Mouse (Mus musculus) Patski (cell line): ENCODE measurements around the gene Gpr33. TPM values are rescaled to one million over a fixed set of nuclear protein-coding genes. Genes with fewer than 3 reads are reported as not detected.

ENCODE experiments used
- ATAC-seq: fragments of 100-300 bp; one replicate; pipeline ENCODE4 v1.8.0; 2021
- CTCF ChIA-PET: fragments of 350-600 bp; sonication (Branson Sonifier 250); formaldehyde crosslinking; loops from one replicate; lab custom pipeline; 2022; ENCODE audit warnings: inconsistent platforms; lab: Charles Lee
- POLR2A ChIA-PET: fragments of 350-600 bp; sonication (Branson Sonifier 250); formaldehyde crosslinking; loops from one replicate; lab custom pipeline; 2022; ENCODE audit warnings: antibody characterized with exemption, inconsistent platforms; lab: Charles Lee
- DNase-seq: peaks from one replicate; pipeline ENCODE4 v3.0.0-alpha.2; 2011; ENCODE audit warnings: low read depth, low spot score
- H3K27me3 ChIP-seq: fragments of 371-371 bp; one replicate; pipeline ENCODE4 v1.5.1; 2021
- CTCF ChIP-seq: fragments of 100-300 bp; IDR thresholded peaks from one replicate; pipeline ENCODE4 v1.5.1; 2021
- in situ Hi-C: fragments of 300-500 bp; cut with MboI; formaldehyde crosslinking; loops from 3 replicates; pipeline ENCODE4 v1.11.1; 2018; ENCODE audit warnings: low pct_unique_long_range_greater_than_20kb, mixed read lengths
- polyA plus RNA-seq: library from polyadenylated mRNA; unstranded; gene quantifications from one replicate; pipeline ENCODE4 v1.2.3, GENCODE M21; 2021

Gene Gpr33
- polyA plus RNA-seq, 1 experiment from 2014 or later = not detected

GRCm38 (mm10) chr12:51988536-51988935 is 39.3 kb downstream of the Gpr33 start:
- POLR2A ChIA-PET = no interaction called here
- DNase-seq = no peak
- no peak for TF ChIP-seq CTCF
- peak; percentile 80 for ATAC-seq
- no peaks in the 10 kb centered on the region for H3K27me3 ChIP-seq
- CTCF ChIA-PET = interaction anchor here (1.0 kb wide), 1 partner anchor 13 kb away, joined by 3 read pairs; no protein-coding TSS in a partner anchor
- in situ Hi-C loops = no loop called here

GRCm38 (mm10) chr12:51985826-51986225 is 42.0 kb downstream of the Gpr33 start:
- ATAC-seq (no peak), DNase-seq (no peak)
- TF ChIP-seq CTCF = no peak
- no peaks in the 10 kb centered on the region for H3K27me3 ChIP-seq
- ChIA-PET CTCF (interaction anchor here (1.2 to 2.7 kb wide), 2 partner anchors 10 to 15 kb away, joined by 3 to 9 read pairs; no protein-coding TSS in a partner anchor), POLR2A (no interaction called here)
- in situ Hi-C loops = no loop called here

GRCm38 (mm10) chr12:51985163-51985748 is 42.6 kb downstream of the Gpr33 start:
- POLR2A ChIA-PET = no interaction called here
- ATAC-seq (no peak), DNase-seq (no peak)
- TF ChIP-seq CTCF = no peak
- H3K27me3 ChIP-seq = no peaks in the 10 kb centered on the region
- in situ Hi-C loops = no loop called here
- CTCF ChIA-PET = interaction anchor here (1.2 to 2.7 kb wide), 3 partner anchors 10 to 16 kb away, joined by 3 to 9 read pairs (median 3); partner anchors contain the start of gene Heatr5a

- TF ChIP-seq CTCF = no peak
- CTCF ChIA-PET = interaction anchor here (1.4 kb wide), 1 partner anchor 10 kb away, joined by 3 read pairs; no protein-coding TSS in a partner anchor
- DNase-seq (no peak), ATAC-seq (no peak)
- H3K27me3 ChIP-seq = no peaks in the 10 kb centered on the region
- in situ Hi-C loops = no loop called here
- POLR2A ChIA-PET = no interaction called here
Measured at GRCm38 (mm10) chr12:51983625-51984024, 44.2 kb downstream of the Gpr33 start.

GRCm38 (mm10) chr12:51976531-51976930 is 51.3 kb downstream of the Gpr33 start:
- no peaks in the 10 kb centered on the region for H3K27me3 ChIP-seq
- in situ Hi-C loops = no loop called here
- no peak for TF ChIP-seq CTCF
- no peak for DNase-seq
- ChIA-PET CTCF (no interaction called here), POLR2A (no interaction called here)
- no peak for ATAC-seq

- ChIA-PET POLR2A (interaction anchor here (0.7 kb wide), 1 partner anchor 24 kb away, joined by 6 read pairs; no protein-coding TSS in a partner anchor), CTCF (interaction anchor here (0.9 to 2.1 kb wide), 3 partner anchors 9 to 24 kb away, joined by 3 to 6 read pairs (median 3); no protein-coding TSS in a partner anchor)
- DNase-seq (no peak), ATAC-seq (no peak)
- in situ Hi-C loops = no loop called here
- H3K27me3 ChIP-seq = no peaks in the 10 kb centered on the region
- TF ChIP-seq CTCF = no peak
Measured at GRCm38 (mm10) chr12:51974381-51974780, 53.5 kb downstream of the Gpr33 start.

Other genes starting within 250 kb of the Gpr33 start
- 57.6 TPM for gene Hectd1, start 198.5 kb downstream of the Gpr33 start, polyA plus RNA-seq
- 16.9 TPM for gene Heatr5a, start 56.7 kb downstream of the Gpr33 start, polyA plus RNA-seq
- 15.5 TPM for gene Dtd2, start 21.6 kb downstream of the Gpr33 start, polyA plus RNA-seq
- 6.3 TPM for gene Nubpl, start 69.7 kb upstream of the Gpr33 start, polyA plus RNA-seq